Mouse (Mus musculus) neural tube, embryonic 15.5 days (tissue): ENCODE measurements around the gene Rspo4. TPM values are rescaled to one million over a fixed set of nuclear protein-coding genes. Genes with fewer than 3 reads are reported as not detected.

ENCODE experiments used
- ATAC-seq: fragments of 200-750 bp; cut with Nextera tagmentation; 2 replicates; pipeline ENCODE4 v1.8.0; 2017; ENCODE audit warnings: mild to moderate bottlenecking, moderate TSS enrichment, moderate library complexity; ENCODE audit not compliant: low FRiP score
- H3K27ac ChIP-seq: fragments of 300-500 bp; sonication (generic); replicated peaks from 2 replicates; pipeline ENCODE4 v1.5.1; 2015; ENCODE audit warnings: mild to moderate bottlenecking, inconsistent platforms
- H3K27me3 ChIP-seq: fragments of 300-500 bp; sonication (generic); replicated peaks from 2 replicates; pipeline ENCODE4 v1.6.1; 2015; ENCODE audit warnings: inconsistent platforms
- H3K36me3 ChIP-seq: fragments of 300-500 bp; sonication (generic); 2 replicates; pipeline ENCODE4 v1.6.1; 2015; ENCODE audit warnings: inconsistent platforms
- H3K4me1 ChIP-seq: fragments of 300-500 bp; sonication (generic); 2 replicates; pipeline ENCODE4 v1.6.1; 2015; ENCODE audit warnings: inconsistent platforms
- H3K4me2 ChIP-seq: fragments of 300-500 bp; sonication (generic); 2 replicates; pipeline ENCODE4 v1.6.1; 2015; ENCODE audit warnings: inconsistent platforms, mild to moderate bottlenecking, moderate library complexity
- H3K4me3 ChIP-seq: fragments of 300-500 bp; sonication (generic); replicated peaks from 2 replicates; pipeline ENCODE4 v1.5.1; 2015; ENCODE audit warnings: mild to moderate bottlenecking, inconsistent platforms
- H3K9ac ChIP-seq: fragments of 300-500 bp; sonication (generic); replicated peaks from 2 replicates; pipeline ENCODE4 v1.6.1; 2015; ENCODE audit warnings: mild to moderate bottlenecking, inconsistent platforms
- H3K9me3 ChIP-seq: fragments of 300-500 bp; sonication (generic); replicated peaks from 2 replicates; pipeline ENCODE4 v1.6.1; 2016; ENCODE audit warnings: inconsistent platforms
- WGBS: fragments of 180-500 bp; shearing (Covaris S2); methylation state at CpG from one replicate; pipeline ENCODE4 v1.1.7; 2015; ENCODE audit warnings: mixed read lengths; 5-methylcytosine and 5-hydroxymethylcytosine counted together
- polyA plus RNA-seq: library from polyadenylated mRNA; unstranded; fragments of >200 nt; fragmentation: Nextera tagmentation; extraction: Ambion mirVana; gene quantifications from 2 replicates; pipeline ENCODE4 v1.2.1, GENCODE M21; 2015

Gene Rspo4
- polyA plus RNA-seq, 1 experiment from 2014 or later = 0.42 TPM

DNA sequence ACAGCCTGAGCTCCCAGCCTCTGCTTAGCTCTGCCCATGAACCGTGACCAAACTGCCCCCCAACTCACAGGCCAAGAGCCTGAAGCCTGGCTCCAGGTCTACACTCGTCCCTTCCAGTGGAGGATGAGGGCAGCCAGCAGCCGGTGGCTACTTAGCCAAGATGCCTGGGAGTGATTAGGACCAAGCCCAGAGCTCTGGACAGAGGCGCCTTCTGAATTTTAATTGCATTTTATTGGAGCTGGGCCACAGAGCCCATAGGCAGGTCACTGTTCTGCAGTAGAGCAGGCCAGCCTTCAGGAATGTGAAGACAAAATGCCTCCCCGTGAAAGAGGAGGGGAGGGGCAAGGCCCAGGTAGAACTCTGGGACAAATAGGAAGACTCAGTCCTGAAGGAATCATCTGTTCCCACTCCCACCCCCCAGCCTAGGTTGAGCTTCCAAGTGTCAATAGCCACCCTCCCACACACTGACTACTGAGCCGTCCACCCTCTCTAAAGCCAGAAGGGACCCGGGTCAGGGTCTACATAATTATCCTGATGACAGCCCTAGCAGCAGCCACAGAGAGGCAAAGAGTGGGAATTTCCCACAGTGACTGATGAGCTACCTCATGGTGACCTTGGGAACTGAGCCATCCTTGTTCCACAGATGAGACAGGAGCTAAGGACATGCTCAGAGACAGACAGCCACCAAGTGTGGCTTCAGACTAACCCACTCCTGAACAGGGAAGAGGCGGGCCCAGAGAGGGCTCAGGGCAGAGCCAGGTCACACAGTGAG is 51.7 kb downstream of the Rspo4 start:
- Histone ChIP-seq H3K27ac (no peak overlapping the region), H3K4me3 (no peak overlapping the region), H3K4me2 (no peak overlapping the region), H3K9me3 (no peaks in the 10 kb centered on the region), H3K9ac (no peak overlapping the region), H3K27me3 (no peaks in the 10 kb centered on the region), H3K4me1 (peaks cover 18% of the 10 kb centered on the region), H3K36me3 (no peaks in the 10 kb centered on the region)
- ATAC-seq = peak; percentile 60; the same call in 1 of the 2 replicates
- 59% methylated on average over 8 of the region's 8 CpGs for WGBS

DNA sequence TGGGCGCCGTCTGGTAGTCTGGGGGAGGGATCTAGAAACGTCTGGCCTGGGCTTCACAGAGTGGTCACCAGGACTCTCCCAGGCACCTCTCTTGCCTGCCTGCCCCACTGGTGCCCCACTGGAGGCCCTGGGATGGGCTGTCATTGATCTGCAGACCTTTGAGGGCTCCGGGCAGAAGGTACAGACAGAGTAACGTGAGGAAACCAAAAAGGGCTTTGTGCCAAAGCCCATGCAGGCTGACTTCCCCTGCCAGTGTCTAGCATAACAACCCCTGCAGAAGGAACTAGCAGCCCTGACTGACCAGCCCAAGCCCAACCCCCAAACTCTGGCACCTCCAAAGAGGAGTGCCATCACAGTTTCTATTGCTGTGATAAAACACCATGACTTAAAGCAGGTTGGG is 53.2 kb downstream of the Rspo4 start:
- H3K27me3 ChIP-seq = no peaks in the 10 kb centered on the region
- no peak overlapping the region for H3K9ac ChIP-seq
- H3K4me3 ChIP-seq = no peak overlapping the region
- no peaks in the 10 kb centered on the region for H3K36me3 ChIP-seq
- H3K27ac ChIP-seq = no peak overlapping the region
- no peaks in the 10 kb centered on the region for H3K9me3 ChIP-seq
- H3K4me2 ChIP-seq = no peak overlapping the region
- 74% methylated on average over 5 of the region's 5 CpGs for WGBS
- H3K4me1 ChIP-seq = peaks cover 18% of the 10 kb centered on the region
- ATAC-seq = no peak

- WGBS = 85% methylated on average over 1 of the region's 1 CpGs
- no peaks in the 10 kb centered on the region for H3K9me3 ChIP-seq
- H3K9ac ChIP-seq = no peak overlapping the region
- no peak overlapping the region for H3K4me2 ChIP-seq
- H3K4me1 ChIP-seq = peaks cover 12% of the 10 kb centered on the region
- H3K27ac ChIP-seq = no peak overlapping the region
- no peaks in the 10 kb centered on the region for H3K36me3 ChIP-seq
- no peak overlapping the region for H3K4me3 ChIP-seq
- H3K27me3 ChIP-seq = no peaks in the 10 kb centered on the region
- no peak for ATAC-seq
Observed at GRCm38 (mm10) chr2:151898106-151898505, 55.4 kb downstream of the Rspo4 start.

- no peaks in the 10 kb centered on the region for H3K4me1 ChIP-seq
- H3K9ac ChIP-seq = no peak overlapping the region
- H3K4me3 ChIP-seq = no peak overlapping the region
- ATAC-seq = no peak
- H3K4me2 ChIP-seq = no peak overlapping the region
- 61% methylated on average over 4 of the region's 4 CpGs for WGBS
- H3K27ac ChIP-seq = no peak overlapping the region
- no peaks in the 10 kb centered on the region for H3K36me3 ChIP-seq
- no peaks in the 10 kb centered on the region for H3K9me3 ChIP-seq
- no peaks in the 10 kb centered on the region for H3K27me3 ChIP-seq
Observed at GRCm38 (mm10) chr2:151900845-151901244, 58.1 kb downstream of the Rspo4 start.

- Histone ChIP-seq H3K27me3 (no peaks in the 10 kb centered on the region), H3K4me3 (no peak overlapping the region), H3K9me3 (no peaks in the 10 kb centered on the region), H3K4me1 (no peaks in the 10 kb centered on the region), H3K9ac (no peak overlapping the region), H3K27ac (no peak overlapping the region), H3K4me2 (no peak overlapping the region), H3K36me3 (no peaks in the 10 kb centered on the region)
- no peak for ATAC-seq
- WGBS = 87% methylated on average over 6 of the region's 6 CpGs
Observed at GRCm38 (mm10) chr2:151903267-151903666, 60.5 kb downstream of the Rspo4 start.

GRCm38 (mm10) chr2:151903933-151904332 is 61.2 kb downstream of the Rspo4 start:
- Histone ChIP-seq H3K36me3 (no peaks in the 10 kb centered on the region), H3K4me3 (no peak overlapping the region), H3K9ac (no peak overlapping the region), H3K9me3 (no peaks in the 10 kb centered on the region), H3K27ac (no peak overlapping the region), H3K4me2 (no peak overlapping the region), H3K27me3 (no peaks in the 10 kb centered on the region), H3K4me1 (no peaks in the 10 kb centered on the region)
- ATAC-seq = no peak
- 66% methylated on average over 4 of the region's 4 CpGs for WGBS

DNA sequence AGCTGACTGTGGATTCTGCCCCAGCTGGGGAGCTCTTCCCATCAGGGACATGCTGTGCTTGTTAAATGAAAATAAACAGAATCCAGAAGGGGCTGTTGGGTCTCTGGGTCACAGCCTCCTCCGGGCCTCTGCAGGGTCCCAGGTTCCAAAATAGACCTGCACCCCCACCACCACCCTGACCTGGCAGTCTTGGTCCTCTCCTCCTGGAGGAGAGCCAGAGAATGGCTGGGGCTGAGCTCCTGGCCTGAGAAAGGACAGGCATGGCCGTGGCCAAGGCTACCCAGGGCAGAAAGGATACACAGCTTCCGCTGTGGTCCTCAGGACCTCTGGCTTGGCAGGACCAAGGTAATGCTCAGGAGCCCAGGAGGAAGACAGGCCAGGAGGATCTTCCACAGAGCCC is 61.9 kb downstream of the Rspo4 start:
- H3K36me3 ChIP-seq = no peaks in the 10 kb centered on the region

DNA sequence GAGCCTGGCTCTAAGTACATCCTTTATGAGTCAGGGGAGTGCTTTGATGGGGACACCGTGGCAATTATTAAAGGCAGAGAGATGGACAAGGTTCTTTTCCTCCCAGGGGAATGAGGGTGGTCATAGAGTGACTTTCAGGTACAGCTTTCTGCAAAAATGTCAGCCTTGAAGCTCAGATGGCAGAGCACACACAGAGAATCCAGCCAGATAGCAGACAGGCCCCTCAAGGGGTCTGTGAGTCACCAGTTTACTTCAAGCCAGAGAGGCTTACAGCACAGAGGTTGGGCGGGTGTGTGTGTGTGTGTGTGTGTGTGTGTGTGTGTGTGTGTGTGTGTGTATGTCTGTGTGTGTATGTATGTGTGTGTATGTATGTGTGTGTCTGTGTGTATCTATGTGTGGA is 64.3 kb downstream of the Rspo4 start:
- no peak for ATAC-seq
- WGBS = 81% methylated on average over 2 of the region's 2 CpGs
- Histone ChIP-seq H3K9me3 (no peaks in the 10 kb centered on the region), H3K36me3 (no peaks in the 10 kb centered on the region), H3K4me2 (no peak overlapping the region), H3K27ac (no peak overlapping the region), H3K4me3 (no peak overlapping the region), H3K9ac (no peak overlapping the region), H3K27me3 (no peaks in the 10 kb centered on the region; the same call in 1 of the 2 replicates), H3K4me1 (peaks cover 5% of the 10 kb centered on the region; the same call in 1 of the 2 replicates)

More for the DNA sequence above, 61.9 kb downstream of the Rspo4 start:
- Histone ChIP-seq H3K27ac (no peak overlapping the region), H3K4me1 (no peaks in the 10 kb centered on the region), H3K4me3 (no peak overlapping the region), H3K9me3 (no peaks in the 10 kb centered on the region), H3K4me2 (no peak overlapping the region), H3K9ac (no peak overlapping the region), H3K27me3 (no peaks in the 10 kb centered on the region)
- ATAC-seq = no peak
- WGBS = 83% methylated on average over 3 of the region's 3 CpGs

DNA sequence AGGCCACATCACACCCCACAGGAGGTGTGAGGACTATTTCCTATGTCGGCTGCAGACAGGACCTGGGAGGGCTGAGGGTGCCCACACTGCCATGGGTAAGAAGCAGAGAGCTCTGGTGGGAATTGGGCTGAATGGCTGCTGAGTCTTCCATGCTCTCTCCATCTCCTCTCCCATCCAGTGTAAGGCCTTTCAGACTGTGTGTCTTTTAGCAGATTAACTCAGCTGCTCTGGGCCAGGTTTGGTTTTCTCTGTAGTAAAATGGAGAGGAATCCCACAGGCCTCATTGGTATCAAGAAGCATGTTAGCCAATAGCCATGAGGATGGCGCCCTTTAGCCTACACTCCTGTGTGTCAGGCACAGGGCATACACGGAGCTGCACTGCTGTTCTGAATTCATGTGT is 66.7 kb downstream of the Rspo4 start:
- Histone ChIP-seq H3K4me1 (peaks cover 5% of the 10 kb centered on the region; the same call in 1 of the 2 replicates), H3K27me3 (no peaks in the 10 kb centered on the region; the same call in 1 of the 2 replicates), H3K4me3 (no peak overlapping the region), H3K4me2 (no peak overlapping the region), H3K36me3 (no peaks in the 10 kb centered on the region), H3K9ac (no peak overlapping the region), H3K27ac (no peak overlapping the region), H3K9me3 (no peaks in the 10 kb centered on the region)
- no peak for ATAC-seq
- 79% methylated on average over 3 of the region's 3 CpGs for WGBS

GRCm38 (mm10) chr2:151910498-151910897 is 67.8 kb downstream of the Rspo4 start:
- Histone ChIP-seq H3K27ac (no peak overlapping the region), H3K9me3 (no peaks in the 10 kb centered on the region), H3K4me2 (no peak overlapping the region), H3K36me3 (no peaks in the 10 kb centered on the region), H3K4me3 (no peak overlapping the region), H3K4me1 (peaks cover 5% of the 10 kb centered on the region; the same call in 1 of the 2 replicates), H3K27me3 (no peaks in the 10 kb centered on the region; the same call in 1 of the 2 replicates), H3K9ac (no peak overlapping the region)
- no peak for ATAC-seq
- 70% methylated on average over 5 of the region's 5 CpGs for WGBS

DNA sequence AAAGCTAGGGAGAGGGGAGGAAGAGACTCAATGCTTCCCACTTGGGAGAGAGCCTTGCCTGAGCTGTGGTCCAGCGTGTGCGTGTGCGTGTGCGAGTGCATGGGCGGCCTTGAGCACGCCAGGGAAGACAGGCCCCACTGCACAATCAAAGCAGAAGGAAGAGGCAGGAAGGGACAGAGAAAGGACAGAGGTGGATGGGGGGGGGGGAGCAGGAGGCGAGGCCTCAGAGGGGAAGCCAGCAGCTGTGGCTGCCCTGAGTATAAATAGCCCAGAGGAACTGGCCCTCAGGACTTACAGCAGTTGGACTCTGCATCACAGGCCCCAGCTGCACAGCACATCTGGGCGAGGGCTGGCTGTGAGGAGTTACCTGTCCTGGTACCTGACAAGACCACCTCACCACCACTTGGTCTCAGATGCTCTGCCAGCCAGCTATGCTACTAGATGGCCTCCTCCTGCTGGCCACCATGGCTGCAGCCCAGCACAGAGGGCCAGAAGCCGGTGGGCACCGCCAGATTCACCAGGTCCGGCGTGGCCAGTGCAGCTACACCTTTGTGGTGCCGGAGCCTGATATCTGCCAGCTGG is 68.3 kb downstream of the Rspo4 start, which contains the start of gene Angpt4:
Angpt4 (plus strand) TSS at position 292 of the 582 bp plus-strand sequence.
- Histone ChIP-seq H3K9ac (no peak within 1 kb of the TSS), H3K4me2 (no peak within 1 kb of the TSS), H3K4me3 (no peak within 1 kb of the TSS), H3K4me1 (peaks cover 8% of the 10 kb centered on the region), H3K36me3 (no peaks in the 10 kb centered on the region), H3K9me3 (no peaks in the 10 kb centered on the region), H3K27me3 (no peaks in the 10 kb centered on the region; the same call in 1 of the 2 replicates), H3K27ac (no peak within 1 kb of the TSS)
- 80% methylated on average over 11 of the region's 13 CpGs for WGBS
- ATAC-seq = no peak

DNA sequence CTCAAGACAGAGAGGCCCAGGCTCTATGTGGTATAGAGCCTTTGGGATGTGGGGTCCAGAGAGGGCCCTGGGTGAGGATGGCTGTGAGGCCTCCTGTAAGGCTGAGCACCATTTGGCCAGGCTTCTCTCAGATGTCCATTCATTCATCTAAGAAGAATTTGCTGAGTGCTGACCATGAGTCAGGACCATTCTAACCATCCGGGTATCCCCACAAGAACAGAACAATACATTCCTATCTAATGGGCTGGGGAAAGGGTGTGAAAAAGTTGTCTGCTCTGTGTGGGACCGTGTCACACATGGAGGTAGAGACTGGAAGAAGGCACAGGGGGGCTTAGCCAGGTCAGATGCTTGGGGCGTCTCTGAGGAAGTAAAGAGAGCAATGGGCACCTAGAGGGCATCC is 69.0 kb downstream of the Rspo4 start:
- Histone ChIP-seq H3K27ac (no peak overlapping the region), H3K4me2 (no peak overlapping the region), H3K9me3 (no peaks in the 10 kb centered on the region), H3K4me1 (peaks cover 14% of the 10 kb centered on the region), H3K36me3 (no peaks in the 10 kb centered on the region), H3K4me3 (no peak overlapping the region), H3K9ac (no peak overlapping the region), H3K27me3 (no peaks in the 10 kb centered on the region; the same call in 1 of the 2 replicates)
- 88% methylated on average over 3 of the region's 3 CpGs for WGBS
- no peak for ATAC-seq
